Mouse (Mus musculus) kidney, embryonic 14.5 days (tissue): ENCODE measurements around the gene Azin2. TPM values are rescaled to one million over a fixed set of nuclear protein-coding genes. Genes with fewer than 3 reads are reported as not detected.

Experiments used
- ATAC-seq: fragments of 200-750 bp; cut with Nextera tagmentation; 2 replicates; pipeline ENCODE4 v1.8.0; 2017; ENCODE audit warnings: moderate number of reproducible peaks, mild to moderate bottlenecking, moderate TSS enrichment, moderate library complexity; ENCODE audit not compliant: low FRiP score, low TSS enrichment
- H3K27ac ChIP-seq: fragments of 300-500 bp; sonication (generic); 2 replicates; pipeline ENCODE4 v1.5.1; 2014; ENCODE audit warnings: low read depth, mild to moderate bottlenecking, low read length, moderate library complexity, mixed read lengths
- H3K27me3 ChIP-seq: fragments of 300-500 bp; sonication (generic); 2 replicates; pipeline ENCODE4 v1.6.1; 2014; ENCODE audit warnings: mild to moderate bottlenecking, low read length; ENCODE audit not compliant: control insufficient read depth, insufficient read depth
- H3K36me3 ChIP-seq: fragments of 300-500 bp; sonication (generic); 2 replicates; pipeline ENCODE4 v1.6.1; 2014; ENCODE audit warnings: low read length, mixed read lengths; ENCODE audit not compliant: control insufficient read depth, insufficient read depth
- H3K4me1 ChIP-seq: fragments of 300-500 bp; sonication (generic); 2 replicates; pipeline ENCODE4 v1.6.1; 2014; ENCODE audit warnings: low read length, mixed read lengths; ENCODE audit not compliant: control insufficient read depth, insufficient read depth
- H3K4me2 ChIP-seq: fragments of 300-500 bp; sonication (generic); replicated peaks from 2 replicates; pipeline ENCODE4 v1.6.1; 2014; ENCODE audit warnings: low read depth, mild to moderate bottlenecking, low read length
- H3K4me3 ChIP-seq: fragments of 300-500 bp; sonication (generic); 2 replicates; pipeline ENCODE4 v1.5.1; 2014; ENCODE audit warnings: mild to moderate bottlenecking, low read length
- H3K9ac ChIP-seq: fragments of 300-500 bp; sonication (generic); 2 replicates; pipeline ENCODE4 v1.6.1; 2014; ENCODE audit warnings: low read depth, mild to moderate bottlenecking, low read length, moderate library complexity
- H3K9me3 ChIP-seq: fragments of 300-500 bp; sonication (generic); 2 replicates; pipeline ENCODE4 v1.6.1; 2016; ENCODE audit warnings: low read length; ENCODE audit not compliant: control insufficient read depth
- WGBS: fragments of 180-500 bp; shearing (Covaris S2); extraction: QIAGEN DNeasy Blood & Tissue Kit; methylation state at CpG from one replicate; pipeline ENCODE4 v1.1.7; 2014; 5-methylcytosine and 5-hydroxymethylcytosine counted together
- polyA plus RNA-seq: library from polyadenylated mRNA; unstranded; fragments of >200 nt; fragmentation: Nextera tagmentation; extraction: Ambion mirVana; gene quantifications from 2 replicates; pipeline ENCODE4 v1.2.1, GENCODE M21; 2014

Gene Azin2
- polyA plus RNA-seq: 16.0 and 17.0 TPM in 2 replicates

- Histone ChIP-seq H3K27me3 (no peaks in the 10 kb centered on the region), H3K4me1 (peaks cover 14% of the 10 kb centered on the region; the same call in 1 of the 2 replicates), H3K36me3 (no peaks in the 10 kb centered on the region), H3K9me3 (no peaks in the 10 kb centered on the region), H3K4me2 (peak within 1 kb of the TSS; percentile 88), H3K27ac (peak within 1 kb of the TSS; percentile 53; the same call in 1 of the 2 replicates), H3K9ac (peak within 1 kb of the TSS; percentile 79), H3K4me3 (peak within 1 kb of the TSS; percentile 66)
- ATAC-seq: peak; percentile 95
- WGBS: under 1% methylated on average over 55 of the region's 72 CpGs
Observed at GRCm38 (mm10) chr4:128962029-128962925, at the start of gene Azin2. Gene Azin2 (minus strand): TSS chr4:128962442.

DNA sequence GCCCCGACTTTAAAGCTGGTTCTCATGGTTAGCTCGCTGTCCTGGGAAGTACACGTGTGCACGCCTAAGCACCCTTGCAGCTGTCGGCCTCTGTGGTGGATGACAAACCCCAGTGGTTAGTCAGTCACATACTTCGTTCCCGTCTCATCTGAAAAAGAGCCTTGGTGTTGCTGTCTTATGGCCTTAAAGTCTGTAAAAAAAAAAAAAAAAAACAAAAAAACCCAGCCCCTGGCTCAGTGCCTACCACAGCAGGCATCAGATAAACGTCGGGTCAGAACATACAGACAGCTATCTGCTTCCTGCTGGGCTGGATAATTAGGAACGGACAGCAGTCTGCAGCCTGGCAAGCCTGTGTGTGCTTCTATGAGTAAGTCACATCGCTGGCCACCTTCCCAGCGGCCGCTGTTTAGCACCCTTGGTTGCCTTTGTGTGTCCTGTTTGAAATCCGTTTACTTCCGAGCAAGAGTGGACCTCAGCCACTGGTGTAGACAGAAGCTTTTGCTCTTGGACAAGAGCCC, 49.4 kb upstream of the Azin2 start:
- 72% methylated on average over 15 of the region's 15 CpGs for WGBS
- peaks cover 43% of the 10 kb centered on the region for H3K36me3 ChIP-seq
- no peaks in the 10 kb centered on the region for H3K9me3 ChIP-seq
- no peak overlapping the region for H3K9ac ChIP-seq
- no peak overlapping the region for H3K27ac ChIP-seq
- no peak for ATAC-seq
- H3K27me3 ChIP-seq: no peaks in the 10 kb centered on the region
- no peak overlapping the region for H3K4me2 ChIP-seq
- H3K4me3 ChIP-seq: no peak overlapping the region
- 0 out of 2 replicates have a peak, but pooled peaks cover 3% of the 10 kb centered on the region for H3K4me1 ChIP-seq

GRCm38 (mm10) chr4:129009521-129009920, 47.3 kb upstream of the Azin2 start:
- H3K27ac ChIP-seq: peak overlapping the region; percentile 52; the same call in 1 of the 2 replicates
- H3K4me1 ChIP-seq: 0 out of 2 replicates have a peak, but pooled peaks cover 3% of the 10 kb centered on the region
- no peaks in the 10 kb centered on the region for H3K9me3 ChIP-seq
- no peaks in the 10 kb centered on the region for H3K27me3 ChIP-seq
- peak; percentile 74 for ATAC-seq
- peaks cover 55% of the 10 kb centered on the region for H3K36me3 ChIP-seq
- WGBS: 28% methylated on average over 5 of the region's 5 CpGs
- no peak overlapping the region for H3K9ac ChIP-seq
- no peak overlapping the region for H3K4me3 ChIP-seq
- no peak overlapping the region for H3K4me2 ChIP-seq

DNA sequence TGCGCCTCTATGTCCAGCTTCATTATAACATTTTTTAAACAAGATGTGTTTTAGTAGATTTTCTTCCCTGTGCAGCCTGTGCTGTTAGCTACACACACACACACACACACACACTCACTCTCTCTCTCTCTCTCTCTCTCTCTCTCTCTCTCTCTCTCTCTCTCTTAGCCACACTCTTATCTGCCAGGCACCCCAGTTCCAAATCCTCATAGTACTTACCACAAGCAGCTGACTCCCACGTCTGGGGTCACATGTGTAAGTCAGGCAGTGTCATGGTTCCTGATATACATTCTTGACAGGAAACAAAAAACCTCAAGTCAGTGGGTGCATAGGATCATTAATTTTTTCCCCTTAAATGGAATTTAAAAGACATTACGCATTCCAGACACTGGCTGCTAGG, 46.4 kb upstream of the Azin2 start:
- no peak overlapping the region for H3K4me3 ChIP-seq
- WGBS: 56% methylated on average over 3 of the region's 3 CpGs
- peak overlapping the region; percentile 32; the same call in 1 of the 2 replicates for H3K27ac ChIP-seq
- 0 out of 2 replicates have a peak, but pooled peaks have one; percentile 30 for ATAC-seq
- no peaks in the 10 kb centered on the region for H3K27me3 ChIP-seq
- H3K9ac ChIP-seq: no peak overlapping the region
- no peak overlapping the region for H3K4me2 ChIP-seq
- 0 out of 2 replicates have a peak, but pooled peaks cover 3% of the 10 kb centered on the region for H3K4me1 ChIP-seq
- peaks cover 60% of the 10 kb centered on the region for H3K36me3 ChIP-seq
- H3K9me3 ChIP-seq: no peaks in the 10 kb centered on the region

GRCm38 (mm10) chr4:129008006-129008519, 45.8 kb upstream of the Azin2 start:
- Histone ChIP-seq H3K9me3 (no peaks in the 10 kb centered on the region), H3K9ac (no peak overlapping the region), H3K36me3 (peaks cover 66% of the 10 kb centered on the region), H3K4me2 (no peak overlapping the region), H3K4me3 (no peak overlapping the region), H3K4me1 (no peaks in the 10 kb centered on the region), H3K27ac (no peak overlapping the region), H3K27me3 (no peaks in the 10 kb centered on the region)
- ATAC-seq: no peak
- WGBS: 86% methylated on average over 12 of the region's 12 CpGs

GRCm38 (mm10) chr4:129003720-129004119, 41.5 kb upstream of the Azin2 start:
- 89% methylated on average over 8 of the region's 8 CpGs for WGBS
- Histone ChIP-seq H3K4me2 (no peak overlapping the region), H3K4me3 (no peak overlapping the region), H3K27ac (no peak overlapping the region), H3K9me3 (no peaks in the 10 kb centered on the region), H3K36me3 (peaks cover 82% of the 10 kb centered on the region), H3K9ac (no peak overlapping the region), H3K27me3 (no peaks in the 10 kb centered on the region), H3K4me1 (no peaks in the 10 kb centered on the region)
- ATAC-seq: no peak

DNA sequence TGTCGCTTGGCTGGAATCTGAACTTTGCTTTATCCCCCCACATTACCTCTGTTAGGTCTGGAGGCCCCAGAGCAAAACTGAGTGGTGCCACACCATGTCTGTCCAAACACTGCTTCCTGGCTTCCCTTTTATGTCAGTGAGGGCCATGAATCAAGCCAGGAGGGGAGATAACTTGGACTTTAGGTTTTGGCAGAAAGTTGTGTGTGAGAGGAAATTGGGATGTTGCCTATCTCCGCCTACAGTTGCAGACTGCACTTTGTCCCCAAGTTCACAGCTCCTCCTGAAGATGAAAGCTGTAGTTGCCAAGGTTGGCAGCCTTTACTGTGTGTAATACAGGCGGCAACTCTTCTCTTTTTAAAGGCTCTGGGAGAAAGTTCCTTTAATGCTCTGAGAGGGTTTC, 38.5 kb upstream of the Azin2 start:
- Histone ChIP-seq H3K4me3 (no peak overlapping the region), H3K9me3 (no peaks in the 10 kb centered on the region), H3K27ac (no peak overlapping the region), H3K9ac (no peak overlapping the region), H3K36me3 (peaks cover 66% of the 10 kb centered on the region), H3K27me3 (no peaks in the 10 kb centered on the region), H3K4me1 (peaks cover 10% of the 10 kb centered on the region), H3K4me2 (no peak overlapping the region)
- ATAC-seq: no peak
- WGBS: 89% methylated on average over 3 of the region's 3 CpGs

DNA sequence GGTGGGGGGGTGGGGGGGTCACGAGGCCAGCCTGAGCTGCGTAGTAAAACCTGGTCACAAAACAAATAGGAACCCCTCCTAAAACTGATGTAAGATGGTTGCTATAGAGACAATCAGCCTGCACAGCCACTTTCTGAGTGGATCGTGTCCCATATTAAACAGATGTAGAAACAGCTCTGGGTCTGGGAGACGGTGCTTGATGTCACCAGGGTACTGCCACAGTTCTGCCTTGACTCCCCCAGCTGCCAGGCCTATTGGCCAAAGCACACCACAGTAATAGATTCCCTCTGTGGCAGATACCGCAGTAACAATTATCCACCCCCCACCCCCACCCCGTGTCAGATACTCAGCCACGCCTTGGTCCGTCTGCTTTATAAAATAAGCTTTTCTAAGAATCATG, 36.2 kb upstream of the Azin2 start:
- no peak overlapping the region for H3K27ac ChIP-seq
- no peaks in the 10 kb centered on the region for H3K9me3 ChIP-seq
- no peaks in the 10 kb centered on the region for H3K27me3 ChIP-seq
- H3K9ac ChIP-seq: no peak overlapping the region
- no peak overlapping the region for H3K4me3 ChIP-seq
- H3K36me3 ChIP-seq: peaks cover 51% of the 10 kb centered on the region
- 71% methylated on average over 8 of the region's 8 CpGs for WGBS
- peaks cover 26% of the 10 kb centered on the region for H3K4me1 ChIP-seq
- peak; percentile 29 for ATAC-seq
- H3K4me2 ChIP-seq: no peak overlapping the region

DNA sequence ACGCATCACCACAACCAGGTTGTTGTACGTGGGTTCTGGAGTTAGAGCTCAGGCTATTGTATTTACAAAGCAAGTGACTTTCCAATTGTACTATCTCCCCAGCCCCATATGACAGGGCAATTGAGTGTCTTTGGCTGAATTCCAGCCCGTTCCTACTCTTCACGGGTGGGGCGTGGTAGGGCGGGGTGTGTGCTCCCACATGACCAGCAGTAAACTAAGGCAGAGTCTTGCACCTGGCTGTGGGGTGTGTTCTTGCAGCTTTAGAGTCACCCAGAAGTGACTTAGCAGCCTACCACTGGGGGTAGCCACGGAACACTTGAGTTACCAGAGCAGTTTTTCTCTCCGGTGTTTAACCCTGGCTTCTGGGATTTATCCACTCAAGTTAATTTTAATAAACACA, 35.0 kb upstream of the Azin2 start:
- H3K27ac ChIP-seq: no peak overlapping the region
- no peaks in the 10 kb centered on the region for H3K27me3 ChIP-seq
- no peak overlapping the region for H3K4me3 ChIP-seq
- no peak overlapping the region for H3K9ac ChIP-seq
- no peak overlapping the region for H3K4me2 ChIP-seq
- H3K9me3 ChIP-seq: no peaks in the 10 kb centered on the region
- 76% methylated on average over 8 of the region's 8 CpGs for WGBS
- peaks cover 26% of the 10 kb centered on the region for H3K4me1 ChIP-seq
- H3K36me3 ChIP-seq: peaks cover 40% of the 10 kb centered on the region
- ATAC-seq: no peak
